Mouse (Mus musculus): ENCODE measurements around the gene Ampd2. TPM values are rescaled to one million over a fixed set of nuclear protein-coding genes. Genes with fewer than 3 reads are reported as not detected.

Gene Ampd2
- polyA plus RNA-seq, 1 experiment from 2014 or later: 11.6 TPM

- H3K27ac ChIP-seq (ENCODE audit: low read length): no peak overlapping the region
- no peaks in the 10 kb centered on the region for H3K36me3 ChIP-seq (ENCODE audit: insufficient read depth, low read length)
- ATAC-seq (peak; percentile 19; the same call in 1 of the 2 replicates), DNase-seq (ENCODE audit: low spot score) (peak; percentile 82)
- H3K9ac ChIP-seq (replicated peaks; ENCODE audit: low read depth): no peak overlapping the region
- H3K9me3 ChIP-seq (ENCODE audit: low read length): no peaks in the 10 kb centered on the region
- peak; percentile 85 for TF ChIP-seq CTCF (IDR thresholded peaks at IDR 0.05)
- no peak for TF ChIP-seq EP300 (IDR thresholded peaks at IDR 0.05)
- H3K4me1 ChIP-seq (ENCODE audit: insufficient read depth, low read depth, low read length): no peaks in the 10 kb centered on the region
- WGBS: 11% methylated on average over 7 of the region's 7 CpGs
- no peaks in the 10 kb centered on the region; the same call in 1 of the 2 replicates for H3K27me3 ChIP-seq (replicated peaks; ENCODE audit: insufficient read depth, low read length)
- no peak overlapping the region for H3K4me3 ChIP-seq (ENCODE audit: low read depth, low read length)
- peak overlapping the region; percentile 27; the same call in 1 of the 2 replicates for H3K4me2 ChIP-seq (replicated peaks; ENCODE audit: low read depth, low read length)
Observed at GRCm38 (mm10) chr3:108061420-108061819, 25.0 kb downstream of the Ampd2 start.

- H3K4me3 ChIP-seq (ENCODE audit: low read depth, low read length): no peak overlapping the region
- H3K27me3 ChIP-seq (replicated peaks; ENCODE audit: insufficient read depth, low read length): no peaks in the 10 kb centered on the region
- no peaks in the 10 kb centered on the region for H3K36me3 ChIP-seq (ENCODE audit: insufficient read depth, low read length)
- ATAC-seq (no peak), DNase-seq (ENCODE audit: low spot score) (no peak)
- TF ChIP-seq EP300 (IDR thresholded peaks at IDR 0.05) (no peak), CTCF (IDR thresholded peaks at IDR 0.05) (no peak)
- no peaks in the 10 kb centered on the region for H3K4me1 ChIP-seq (ENCODE audit: insufficient read depth, low read depth, low read length)
- no peak overlapping the region for H3K4me2 ChIP-seq (replicated peaks; ENCODE audit: low read depth, low read length)
- H3K9ac ChIP-seq (replicated peaks; ENCODE audit: low read depth): no peak overlapping the region
- no peaks in the 10 kb centered on the region for H3K9me3 ChIP-seq (ENCODE audit: low read length)
- WGBS: 84% methylated on average over 5 of the region's 5 CpGs
- H3K27ac ChIP-seq (ENCODE audit: low read length): no peak overlapping the region
Observed at GRCm38 (mm10) chr3:108050493-108050892, 36.0 kb downstream of the Ampd2 start.

GRCm38 (mm10) chr3:108048306-108048705 is 38.1 kb downstream of the Ampd2 start:
- ATAC-seq: no peak

GRCm38 (mm10) chr3:108046944-108047655 is 39.4 kb downstream of the Ampd2 start:
- H3K4me2 ChIP-seq (replicated peaks; ENCODE audit: low read depth, low read length): no peak overlapping the region
- no peaks in the 10 kb centered on the region; the same call in 1 of the 2 replicates for H3K4me1 ChIP-seq (ENCODE audit: insufficient read depth, low read depth, low read length)
- DNase-seq (ENCODE audit: low spot score): no peak
- no peak for ATAC-seq
- TF ChIP-seq EP300 (IDR thresholded peaks at IDR 0.05): no peak
- no peak for TF ChIP-seq CTCF (IDR thresholded peaks at IDR 0.05)
- no peaks in the 10 kb centered on the region for H3K36me3 ChIP-seq (ENCODE audit: insufficient read depth, low read length)
- 76% methylated on average over 2 of the region's 2 CpGs for WGBS
- no peak overlapping the region for H3K27ac ChIP-seq (ENCODE audit: low read length)
- no peak overlapping the region for H3K9ac ChIP-seq (replicated peaks; ENCODE audit: low read depth)
- no peaks in the 10 kb centered on the region for H3K27me3 ChIP-seq (replicated peaks; ENCODE audit: insufficient read depth, low read length)
- no peak overlapping the region for H3K4me3 ChIP-seq (ENCODE audit: low read depth, low read length)
- no peaks in the 10 kb centered on the region for H3K9me3 ChIP-seq (ENCODE audit: low read length)

More at GRCm38 (mm10) chr3:108048306-108048705, 38.1 kb downstream of the Ampd2 start:
- TF ChIP-seq CTCF (IDR thresholded peaks at IDR 0.05): no peak
- no peaks in the 10 kb centered on the region for H3K36me3 ChIP-seq (ENCODE audit: insufficient read depth, low read length)
- H3K9me3 ChIP-seq (ENCODE audit: low read length): no peaks in the 10 kb centered on the region
- no peak overlapping the region for H3K4me3 ChIP-seq (ENCODE audit: low read depth, low read length)
- H3K27ac ChIP-seq (ENCODE audit: low read length): no peak overlapping the region
- H3K4me1 ChIP-seq (ENCODE audit: insufficient read depth, low read depth, low read length): no peaks in the 10 kb centered on the region; the same call in 1 of the 2 replicates
- no peak overlapping the region for H3K4me2 ChIP-seq (replicated peaks; ENCODE audit: low read depth, low read length)
- H3K9ac ChIP-seq (replicated peaks; ENCODE audit: low read depth): no peak overlapping the region
- WGBS: 35% methylated on average over 3 of the region's 3 CpGs
- no peak for DNase-seq (ENCODE audit: low spot score)
- no peaks in the 10 kb centered on the region for H3K27me3 ChIP-seq (replicated peaks; ENCODE audit: insufficient read depth, low read length)

- H3K9me3 ChIP-seq (ENCODE audit: low read length): no peaks in the 10 kb centered on the region
- no peaks in the 10 kb centered on the region for H3K27me3 ChIP-seq (replicated peaks; ENCODE audit: insufficient read depth, low read length)
- ATAC-seq (peak; percentile 99), DNase-seq (ENCODE audit: low spot score) (peak; percentile 97)
- 5% methylated on average over 29 of the region's 29 CpGs for WGBS
- H3K4me3 ChIP-seq (ENCODE audit: low read depth, low read length): peak within 1 kb of the TSS; percentile 47
- no peak for TF ChIP-seq EP300 (IDR thresholded peaks at IDR 0.05)
- TF ChIP-seq CTCF (IDR thresholded peaks at IDR 0.05): peak; percentile 49
- no peaks in the 10 kb centered on the region; the same call in 1 of the 2 replicates for H3K4me1 ChIP-seq (ENCODE audit: insufficient read depth, low read depth, low read length)
- peak within 1 kb of the TSS; percentile 70 for H3K4me2 ChIP-seq (replicated peaks; ENCODE audit: low read depth, low read length)
- H3K36me3 ChIP-seq (ENCODE audit: insufficient read depth, low read length): no peaks in the 10 kb centered on the region
- H3K9ac ChIP-seq (replicated peaks; ENCODE audit: low read depth): peak within 1 kb of the TSS; percentile 33; the same call in 1 of the 2 replicates
- H3K27ac ChIP-seq (ENCODE audit: low read length): peak within 1 kb of the TSS; percentile 60
Observed at GRCm38 (mm10) chr3:108044394-108045140, 41.9 kb downstream of the Ampd2 start, which contains the start of gene Gstm4. Gene Gstm4 (minus strand): TSS chr3:108044894.

GRCm38 (mm10) chr3:108033156-108033555 is 53.3 kb downstream of the Ampd2 start:
- Histone ChIP-seq H3K27me3 (replicated peaks; ENCODE audit: insufficient read depth, low read length) (no peaks in the 10 kb centered on the region), H3K9ac (replicated peaks; ENCODE audit: low read depth) (no peak overlapping the region), H3K36me3 (ENCODE audit: insufficient read depth, low read length) (no peaks in the 10 kb centered on the region), H3K4me3 (ENCODE audit: low read depth, low read length) (no peak overlapping the region), H3K4me1 (ENCODE audit: insufficient read depth, low read depth, low read length) (no peaks in the 10 kb centered on the region), H3K4me2 (replicated peaks; ENCODE audit: low read depth, low read length) (no peak overlapping the region), H3K9me3 (ENCODE audit: low read length) (no peaks in the 10 kb centered on the region), H3K27ac (ENCODE audit: low read length) (no peak overlapping the region)
- ATAC-seq (peak; percentile 75), DNase-seq (ENCODE audit: low spot score) (peak; percentile 73)
- TF ChIP-seq CTCF (IDR thresholded peaks at IDR 0.05) (no peak), EP300 (IDR thresholded peaks at IDR 0.05) (0 out of 2 replicates have a peak, but pooled peaks have one; percentile 24)
- 42% methylated on average over 5 of the region's 5 CpGs for WGBS
